10 mouse cellular contexts compared by ENCODE assay signal in the genomic region with DNA sequence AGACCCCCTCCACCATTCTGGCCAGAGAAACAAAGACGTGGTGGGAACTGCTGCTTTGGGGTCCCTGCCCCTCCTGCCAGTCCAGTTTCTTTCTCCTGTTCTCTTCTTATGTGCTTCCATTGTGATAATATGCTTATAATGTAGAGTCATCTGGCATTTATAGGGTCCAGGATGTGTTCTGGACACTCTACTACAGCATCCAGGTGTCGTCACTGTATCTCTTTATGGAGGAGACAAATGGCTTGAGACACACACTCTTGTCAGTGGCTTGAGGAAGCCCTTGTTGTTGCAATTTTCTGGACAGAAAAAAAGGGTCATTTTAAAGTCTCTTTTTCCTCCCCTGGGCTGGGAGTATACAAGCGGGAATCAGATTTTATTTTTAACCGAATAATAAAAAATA. TPM values are rescaled to one million over a fixed set of nuclear protein-coding genes. Genes with fewer than 3 reads are reported as not detected.
DNase-seq lines count a peak whose midpoint lies in the region; ATAC-seq and TF ChIP-seq lines count a peak whose summit lies in the region.
"Had no signal": no experiment of that assay in that cellular context is flagged by ENCODE, and none has a peak within 500 bp of the region (broad histone marks: within the 10 kb centered on the region; RNA-seq: fewer than 3 reads in every experiment).

No protein-coding gene starts in this region.

- H3K27me3 ChIP-seq in heart, embryonic 12.5 days (replicated peaks): no peaks in the 10 kb centered on the region
- H3K27me3 ChIP-seq in lung, embryonic 15.5 days: no peaks in the 10 kb centered on the region
- no peaks in the 10 kb centered on the region for H3K27me3 ChIP-seq in hindbrain, embryonic 14.5 days (ENCODE audit: control insufficient read depth, insufficient read depth, low read length)
- no peaks in the 10 kb centered on the region for H3K27me3 ChIP-seq in midbrain, embryonic 14.5 days (ENCODE audit: control insufficient read depth, insufficient read depth, low read length)
- H3K27me3 ChIP-seq: intestine, embryonic 15.5 days; Patski had no signal

- no peak overlapping the region for H3K9ac ChIP-seq in heart, embryonic 12.5 days
- H3K9ac ChIP-seq in lung, embryonic 15.5 days: no peak overlapping the region
- 0 out of 2 replicates have a peak overlapping the region, but pooled peaks have one; percentile 12 for H3K9ac ChIP-seq in hindbrain, embryonic 14.5 days
- no peak overlapping the region for H3K9ac ChIP-seq in midbrain, embryonic 14.5 days (replicated peaks; ENCODE audit: low read length)
- H3K9ac ChIP-seq: intestine, embryonic 15.5 days had no signal

- peaks cover 9% of the 10 kb centered on the region for H3K4me1 ChIP-seq in heart, embryonic 12.5 days (replicated peaks)
- peaks cover 19% of the 10 kb centered on the region for H3K4me1 ChIP-seq in lung, embryonic 15.5 days
- H3K4me1 ChIP-seq in lung, adult 2 months (ENCODE audit: control insufficient read depth, insufficient read depth, low read length): peaks cover 18% of the 10 kb centered on the region
- H3K4me1 ChIP-seq in hindbrain, embryonic 14.5 days (replicated peaks; ENCODE audit: control insufficient read depth, insufficient read depth, low read length): no peaks in the 10 kb centered on the region; the same call in 1 of the 2 replicates
- H3K4me1 ChIP-seq in midbrain, embryonic 14.5 days (ENCODE audit: control insufficient read depth, insufficient read depth, low read length): peaks cover 11% of the 10 kb centered on the region

- TF ChIP-seq POLR2A in lung, adult 2 months (IDR thresholded peaks at IDR 0.05; ENCODE audit: borderline replicate concordance, extremely low read depth, low read depth, low read length): no peak

- 0 out of 2 replicates have a peak, but pooled peaks cover 4% of the 10 kb centered on the region for H3K9me3 ChIP-seq in heart, embryonic 12.5 days (replicated peaks)
- no peaks in the 10 kb centered on the region for H3K9me3 ChIP-seq in lung, embryonic 15.5 days
- no peaks in the 10 kb centered on the region for H3K9me3 ChIP-seq in hindbrain, embryonic 14.5 days (ENCODE audit: control insufficient read depth, low read length)
- peaks cover 3% of the 10 kb centered on the region; the same call in 1 of the 2 replicates for H3K9me3 ChIP-seq in midbrain, embryonic 14.5 days (ENCODE audit: control insufficient read depth, low read length)
- H3K9me3 ChIP-seq: intestine, embryonic 15.5 days had no signal

- no peak overlapping the region for H3K4me2 ChIP-seq in heart, embryonic 12.5 days
- H3K4me2 ChIP-seq in lung, embryonic 15.5 days: peak overlapping the region; percentile 44; the same call in 1 of the 2 replicates
- peak overlapping the region; percentile 30; the same call in 1 of the 2 replicates for H3K4me2 ChIP-seq in hindbrain, embryonic 14.5 days (replicated peaks)
- peak overlapping the region; percentile 38 for H3K4me2 ChIP-seq in midbrain, embryonic 14.5 days (ENCODE audit: low read length)

- H3K27ac ChIP-seq in heart, embryonic 12.5 days (ENCODE audit: poor library complexity, severe bottlenecking): no peak overlapping the region
- no peak overlapping the region for H3K27ac ChIP-seq in lung, embryonic 15.5 days
- no peak overlapping the region for H3K27ac ChIP-seq in hindbrain, embryonic 14.5 days
- H3K27ac ChIP-seq in midbrain, embryonic 14.5 days (replicated peaks; ENCODE audit: low read depth, low read length): no peak overlapping the region

- 0 out of 2 replicates have a peak, but pooled peaks have one; percentile 37 for ATAC-seq in heart, embryonic 12.5 days (ENCODE audit: insufficient number of reproducible peaks, low FRiP score)
- no peak for ATAC-seq in lung, embryonic 15.5 days (ENCODE audit: borderline replicate concordance, extremely low read depth, low FRiP score, low TSS enrichment)
- no peak for ATAC-seq in hindbrain, embryonic 14.5 days (ENCODE audit: low FRiP score)
- 0 out of 2 replicates have a peak, but pooled peaks have one; percentile 43 for ATAC-seq in midbrain, embryonic 14.5 days (ENCODE audit: low FRiP score, low TSS enrichment)
- ATAC-seq: Patski had no signal

- no peaks in the 10 kb centered on the region for H3K36me3 ChIP-seq in heart, embryonic 12.5 days
- H3K36me3 ChIP-seq in lung, embryonic 15.5 days: no peaks in the 10 kb centered on the region
- no peaks in the 10 kb centered on the region for H3K36me3 ChIP-seq in hindbrain, embryonic 14.5 days (replicated peaks; ENCODE audit: control insufficient read depth, insufficient read depth)
- no peaks in the 10 kb centered on the region for H3K36me3 ChIP-seq in midbrain, embryonic 14.5 days (ENCODE audit: control insufficient read depth, insufficient read depth, low read length)
- H3K36me3 ChIP-seq: intestine, embryonic 15.5 days had no signal

- 33% methylated on average over 4 of the region's 4 CpGs for WGBS in heart, embryonic 12.5 days
- 45% methylated on average over 4 of the region's 4 CpGs for WGBS in lung, embryonic 15.5 days
- WGBS in lung, adult 2 months: 58% methylated on average over 4 of the region's 4 CpGs
- 19% methylated on average over 4 of the region's 4 CpGs for WGBS in hindbrain, embryonic 14.5 days
- WGBS in midbrain, embryonic 14.5 days: 27% methylated on average over 4 of the region's 4 CpGs

- TF ChIP-seq CTCF in lung, adult 2 months (IDR thresholded peaks at IDR 0.05; ENCODE audit: insufficient read depth, low read length): no peak

- no peak for DNase-seq in heart, adult 18-20 months
- no peak for DNase-seq in lung, adult 2 months
- no peak for DNase-seq in hindbrain, embryonic 14.5 days (ENCODE audit: low spot score)
- DNase-seq in midbrain, embryonic 14.5 days: no peak
- DNase-seq in adrenal gland, postnatal 25 days: no peak
- DNase-seq in embryo, embryonic 11 days: no peak

- H3K4me3 ChIP-seq in heart, embryonic 12.5 days: no peak overlapping the region
- no peak overlapping the region for H3K4me3 ChIP-seq in lung, embryonic 15.5 days
- no peak overlapping the region for H3K4me3 ChIP-seq in lung, adult 2 months (replicated peaks; ENCODE audit: extremely low read depth, low read depth, low read length)
- H3K4me3 ChIP-seq in hindbrain, embryonic 14.5 days (replicated peaks; ENCODE audit: low read length): no peak overlapping the region
- no peak overlapping the region for H3K4me3 ChIP-seq in midbrain, embryonic 14.5 days (replicated peaks; ENCODE audit: low read depth, low read length)
- H3K4me3 ChIP-seq: intestine, embryonic 15.5 days had no signal

RNA-seq across cellular contexts. Expression of gene Gm5148, which starts 33.3 kb away (rescaled TPM):
- 1.5 and 1.8 TPM in 2 replicates for polyA plus RNA-seq in heart, embryonic 12.5 days (2016; fragmentation: Nextera tagmentation; extraction: Ambion mirVana)
- total RNA-seq in heart, adult 18-20 months (2021): not detected
- polyA plus RNA-seq in lung, embryonic 15.5 days (2015; fragmentation: Nextera tagmentation; extraction: Ambion mirVana): 4.7 and 5.8 TPM in 2 replicates
- polyA plus RNA-seq in lung, adult 2 months (2012; rRNA removed): 7.1 and 9.5 TPM in 2 replicates
- polyA plus RNA-seq in hindbrain, embryonic 14.5 days (2014; fragmentation: Nextera tagmentation; extraction: Ambion mirVana): 13.3 and 17.0 TPM in 2 replicates
- 12.9 and 18.5 TPM in 2 replicates for polyA plus RNA-seq in midbrain, embryonic 14.5 days (2014; fragmentation: Nextera tagmentation; extraction: Ambion mirVana)
- 0.46 TPM in 1 of 2 replicates, not detected in the other for total RNA-seq in adrenal gland, postnatal 25 days (2021)

Comparison
In these comparisons a context has a peak if more than half of its experiments do, and no peak if none do; other contexts are left out.
1. ATAC-seq: peak in heart, embryonic 12.5 days (single experiment) and midbrain, embryonic 14.5 days (single experiment); none in lung, embryonic 15.5 days (single experiment) and hindbrain, embryonic 14.5 days (single experiment).